Mouse (Mus musculus) kidney, embryonic 15.5 days (tissue): ENCODE measurements at regions not wholly inside any gene's neighbourhood (a gene's known extent, or its start where the extent isn't known, plus 50 kb on each side); places are given as distances from the start of the nearest gene placed in this dataset.

ENCODE experiments used
- ATAC-seq: fragments of 200-750 bp; cut with Nextera tagmentation; replicated peaks from 2 replicates; pipeline ENCODE4 v1.8.0; 2017; ENCODE audit warnings: moderate TSS enrichment; ENCODE audit not compliant: low FRiP score
- H3K27ac ChIP-seq: fragments of 300-500 bp; sonication (generic); 2 replicates; pipeline ENCODE4 v1.5.1; 2015; ENCODE audit warnings: mild to moderate bottlenecking, inconsistent platforms
- H3K27me3 ChIP-seq: fragments of 300-500 bp; sonication (generic); 2 replicates; pipeline ENCODE4 v1.6.1; 2015; ENCODE audit warnings: inconsistent platforms
- H3K36me3 ChIP-seq: fragments of 300-500 bp; sonication (generic); 2 replicates; pipeline ENCODE4 v1.6.1; 2015; ENCODE audit warnings: inconsistent platforms
- H3K4me1 ChIP-seq: fragments of 300-500 bp; sonication (generic); 2 replicates; pipeline ENCODE4 v1.6.1; 2015; ENCODE audit warnings: inconsistent platforms
- H3K4me2 ChIP-seq: fragments of 300-500 bp; sonication (generic); 2 replicates; pipeline ENCODE4 v1.6.1; 2015; ENCODE audit warnings: moderate library complexity, mild to moderate bottlenecking, inconsistent platforms
- H3K4me3 ChIP-seq: fragments of 300-500 bp; sonication (generic); replicated peaks from 2 replicates; pipeline ENCODE4 v1.5.1; 2015; ENCODE audit warnings: mild to moderate bottlenecking, inconsistent platforms
- H3K9ac ChIP-seq: fragments of 300-500 bp; sonication (generic); 2 replicates; pipeline ENCODE4 v1.6.1; 2015; ENCODE audit warnings: mild to moderate bottlenecking, inconsistent platforms
- H3K9me3 ChIP-seq: fragments of 300-500 bp; sonication (generic); replicated peaks from 2 replicates; pipeline ENCODE4 v1.6.1; 2016; ENCODE audit warnings: inconsistent platforms
- WGBS: fragments of 180-500 bp; shearing (Covaris S2); methylation state at CpG from one replicate; pipeline ENCODE4 v1.1.7; 2015; ENCODE audit warnings: mixed read lengths; 5-methylcytosine and 5-hydroxymethylcytosine counted together

GRCm38 (mm10) chr19:52707679-52708078, 332.3 kb downstream of the Xpnpep1 start:
- WGBS: 50% methylated on average over 1 of the region's 1 CpGs
- Histone ChIP-seq H3K9me3 (no peaks in the 10 kb centered on the region), H3K4me3 (no peak overlapping the region)

GRCm38 (mm10) chr19:52661009-52661408, 379.0 kb downstream of the Xpnpep1 start:
- no peak overlapping the region for H3K9ac ChIP-seq
- ATAC-seq: no peak
- H3K36me3 ChIP-seq: no peaks in the 10 kb centered on the region
- H3K27me3 ChIP-seq: no peaks in the 10 kb centered on the region
- no peaks in the 10 kb centered on the region for H3K4me1 ChIP-seq
- 50% methylated on average over 5 of the region's 5 CpGs for WGBS
- no peak overlapping the region for H3K4me3 ChIP-seq
- H3K4me2 ChIP-seq: no peak overlapping the region
- H3K9me3 ChIP-seq: no peaks in the 10 kb centered on the region
- no peak overlapping the region for H3K27ac ChIP-seq

More at GRCm38 (mm10) chr19:52707679-52708078, 332.3 kb downstream of the Xpnpep1 start:
- no peak overlapping the region for H3K9ac ChIP-seq
- H3K4me2 ChIP-seq: no peak overlapping the region
- H3K36me3 ChIP-seq: no peaks in the 10 kb centered on the region
- no peaks in the 10 kb centered on the region for H3K4me1 ChIP-seq
- no peak overlapping the region for H3K27ac ChIP-seq
- H3K27me3 ChIP-seq: no peaks in the 10 kb centered on the region
- ATAC-seq: no peak

GRCm38 (mm10) chr19:52647066-52648046, 383.3 kb downstream of the Ins1 start:
- no peaks in the 10 kb centered on the region for H3K27me3 ChIP-seq
- 57% methylated on average over 17 of the region's 17 CpGs for WGBS

GRCm38 (mm10) chr19:52640228-52640627, 376.1 kb downstream of the Ins1 start:
- Histone ChIP-seq H3K27ac (no peak overlapping the region), H3K4me1 (no peaks in the 10 kb centered on the region), H3K27me3 (no peaks in the 10 kb centered on the region), H3K9me3 (no peaks in the 10 kb centered on the region), H3K36me3 (no peaks in the 10 kb centered on the region), H3K4me2 (no peak overlapping the region), H3K9ac (no peak overlapping the region), H3K4me3 (no peak overlapping the region)
- 21% methylated on average over 5 of the region's 5 CpGs for WGBS
- no peak for ATAC-seq

More at GRCm38 (mm10) chr19:52647066-52648046, 383.3 kb downstream of the Ins1 start:
- Histone ChIP-seq H3K4me2 (no peak overlapping the region), H3K4me1 (no peaks in the 10 kb centered on the region), H3K36me3 (no peaks in the 10 kb centered on the region), H3K27ac (no peak overlapping the region), H3K4me3 (no peak overlapping the region), H3K9me3 (no peaks in the 10 kb centered on the region), H3K9ac (no peak overlapping the region)
- ATAC-seq: 0 out of 2 replicates have a peak, but pooled peaks have one; percentile 43

GRCm38 (mm10) chr19:52632501-52632900, 368.4 kb downstream of the Ins1 start:
- Histone ChIP-seq H3K4me1 (no peaks in the 10 kb centered on the region), H3K27ac (no peak overlapping the region), H3K9me3 (no peaks in the 10 kb centered on the region), H3K4me3 (no peak overlapping the region), H3K4me2 (no peak overlapping the region), H3K36me3 (no peaks in the 10 kb centered on the region), H3K9ac (no peak overlapping the region), H3K27me3 (no peaks in the 10 kb centered on the region)
- WGBS: 73% methylated on average over 4 of the region's 4 CpGs
- ATAC-seq: no peak

- H3K9me3 ChIP-seq: no peaks in the 10 kb centered on the region
- 56% methylated on average over 5 of the region's 5 CpGs for WGBS
- H3K36me3 ChIP-seq: no peaks in the 10 kb centered on the region
Measured at GRCm38 (mm10) chr19:52624310-52624709, 360.2 kb downstream of the Ins1 start.

GRCm38 (mm10) chr19:52623496-52623895, 359.4 kb downstream of the Ins1 start:
- Histone ChIP-seq H3K27ac (no peak overlapping the region), H3K4me1 (no peaks in the 10 kb centered on the region), H3K9me3 (no peaks in the 10 kb centered on the region), H3K36me3 (no peaks in the 10 kb centered on the region), H3K4me3 (no peak overlapping the region), H3K4me2 (no peak overlapping the region), H3K27me3 (no peaks in the 10 kb centered on the region), H3K9ac (no peak overlapping the region)
- no peak for ATAC-seq

More at GRCm38 (mm10) chr19:52624310-52624709, 360.2 kb downstream of the Ins1 start:
- Histone ChIP-seq H3K4me3 (no peak overlapping the region), H3K27me3 (no peaks in the 10 kb centered on the region), H3K4me1 (no peaks in the 10 kb centered on the region), H3K27ac (no peak overlapping the region), H3K9ac (no peak overlapping the region), H3K4me2 (no peak overlapping the region)
- ATAC-seq: no peak

GRCm38 (mm10) chr19:52613353-52613752, 349.3 kb downstream of the Ins1 start:
- 92% methylated on average over 5 of the region's 5 CpGs for WGBS
- H3K4me1 ChIP-seq: no peaks in the 10 kb centered on the region
- no peaks in the 10 kb centered on the region for H3K9me3 ChIP-seq
- H3K4me3 ChIP-seq: no peak overlapping the region
- no peak overlapping the region for H3K27ac ChIP-seq
- no peak overlapping the region for H3K9ac ChIP-seq
- ATAC-seq: no peak
- H3K4me2 ChIP-seq: no peak overlapping the region
- H3K36me3 ChIP-seq: no peaks in the 10 kb centered on the region
- H3K27me3 ChIP-seq: no peaks in the 10 kb centered on the region

- no peaks in the 10 kb centered on the region for H3K27me3 ChIP-seq
- H3K27ac ChIP-seq: no peak overlapping the region
- no peaks in the 10 kb centered on the region for H3K4me1 ChIP-seq
- H3K36me3 ChIP-seq: no peaks in the 10 kb centered on the region
- no peak overlapping the region for H3K4me3 ChIP-seq
- H3K9me3 ChIP-seq: no peaks in the 10 kb centered on the region
- H3K4me2 ChIP-seq: no peak overlapping the region
- ATAC-seq: no peak
- 75% methylated on average over 3 of the region's 3 CpGs for whole genome bisulfite sequencing
- no peak overlapping the region for H3K9ac ChIP-seq
Measured at GRCm38 (mm10) chr19:52606859-52607258, 342.8 kb downstream of the Ins1 start.

GRCm38 (mm10) chr19:52600410-52600809, 336.3 kb downstream of the Ins1 start:
- Histone ChIP-seq H3K36me3 (no peaks in the 10 kb centered on the region), H3K27me3 (no peaks in the 10 kb centered on the region), H3K4me2 (no peak overlapping the region), H3K9me3 (no peaks in the 10 kb centered on the region), H3K27ac (no peak overlapping the region), H3K4me1 (no peaks in the 10 kb centered on the region), H3K9ac (no peak overlapping the region), H3K4me3 (no peak overlapping the region)
- no peak for ATAC-seq
- 40% methylated on average over 3 of the region's 3 CpGs for WGBS

GRCm38 (mm10) chr19:52565401-52565800, 301.3 kb downstream of the Ins1 start:
- H3K4me2 ChIP-seq: no peak overlapping the region
- H3K36me3 ChIP-seq: no peaks in the 10 kb centered on the region
- no peaks in the 10 kb centered on the region for H3K4me1 ChIP-seq
- no peaks in the 10 kb centered on the region for H3K9me3 ChIP-seq
- H3K9ac ChIP-seq: no peak overlapping the region
- no peaks in the 10 kb centered on the region for H3K27me3 ChIP-seq
- no peak for ATAC-seq
- H3K4me3 ChIP-seq: no peak overlapping the region
- WGBS: 82% methylated on average over 4 of the region's 4 CpGs
- no peak overlapping the region for H3K27ac ChIP-seq

GRCm38 (mm10) chr19:52534758-52535157, 270.7 kb downstream of the Ins1 start:
- no peak overlapping the region for H3K4me3 ChIP-seq
- WGBS: 31% methylated on average over 4 of the region's 4 CpGs
- no peaks in the 10 kb centered on the region for H3K4me1 ChIP-seq
- H3K27me3 ChIP-seq: no peaks in the 10 kb centered on the region
- H3K9ac ChIP-seq: no peak overlapping the region
- no peaks in the 10 kb centered on the region for H3K36me3 ChIP-seq
- no peak overlapping the region for H3K27ac ChIP-seq
- no peak overlapping the region for H3K4me2 ChIP-seq
- ATAC-seq: peak; percentile 36; the same call in 1 of the 2 replicates
- H3K9me3 ChIP-seq: no peaks in the 10 kb centered on the region
